Mouse (Mus musculus) stomach, embryonic 16.5 days (tissue): ENCODE data around the gene Usp5. TPM values are rescaled to one million over a fixed set of nuclear protein-coding genes. Genes with fewer than 3 reads are reported as not detected.

Experiments used
- ATAC-seq: fragments of 200-750 bp; cut with Nextera tagmentation; 2 replicates; pipeline ENCODE4 v1.8.0; 2017; ENCODE audit warnings: moderate number of reproducible peaks, moderate TSS enrichment; ENCODE audit not compliant: insufficient read depth, low FRiP score
- H3K27ac ChIP-seq: fragments of 300-500 bp; sonication (generic); 2 replicates; pipeline ENCODE4 v1.5.1; 2014; ENCODE audit warnings: low read length
- H3K27me3 ChIP-seq: fragments of 300-500 bp; sonication (generic); 2 replicates; pipeline ENCODE4 v1.6.1; 2014; ENCODE audit warnings: low read length, control low read depth, mixed read lengths; ENCODE audit not compliant: control insufficient read depth, insufficient read depth
- H3K36me3 ChIP-seq: fragments of 300-500 bp; sonication (generic); 2 replicates; pipeline ENCODE4 v1.6.1; 2014; ENCODE audit warnings: low read length; ENCODE audit not compliant: control insufficient read depth, insufficient read depth
- H3K4me1 ChIP-seq: fragments of 300-500 bp; sonication (generic); 2 replicates; pipeline ENCODE4 v1.6.1; 2014; ENCODE audit warnings: low read length, control low read depth, mixed read lengths; ENCODE audit not compliant: control insufficient read depth, insufficient read depth
- H3K4me2 ChIP-seq: fragments of 300-500 bp; sonication (generic); 2 replicates; pipeline ENCODE4 v1.6.1; 2014; ENCODE audit warnings: low read depth, low read length, mixed read lengths
- H3K4me3 ChIP-seq: fragments of 300-500 bp; sonication (generic); replicated peaks from 2 replicates; pipeline ENCODE4 v1.5.1; 2014; ENCODE audit warnings: mild to moderate bottlenecking, low read length
- H3K9ac ChIP-seq: fragments of 300-500 bp; sonication (generic); 2 replicates; pipeline ENCODE4 v1.6.1; 2014; ENCODE audit warnings: low read length
- H3K9me3 ChIP-seq: fragments of 300-500 bp; sonication (generic); replicated peaks from 2 replicates; pipeline ENCODE4 v1.6.1; 2016; ENCODE audit warnings: low read length, control low read depth; ENCODE audit not compliant: control insufficient read depth
- WGBS: fragments of 180-500 bp; shearing (Covaris S2); extraction: QIAGEN DNeasy Blood & Tissue Kit; methylation state at CpG from one replicate; pipeline ENCODE4 v1.1.7; 2014; 5-methylcytosine and 5-hydroxymethylcytosine counted together
- polyA plus RNA-seq: library from polyadenylated mRNA; unstranded; fragments of >200 nt; fragmentation: Nextera tagmentation; extraction: Ambion mirVana; gene quantifications from 2 replicates; pipeline ENCODE4 v1.2.1, GENCODE M21; 2015

Gene Usp5
- polyA plus RNA-seq, 1 experiment from 2014 or later, result 128 TPM

- Histone ChIP-seq H3K4me1 (peaks cover 14% of the 10 kb centered on the region; the same call in 1 of the 2 replicates), H3K27me3 (peaks cover 10% of the 10 kb centered on the region), H3K9me3 (no peaks in the 10 kb centered on the region), H3K4me3 (peak overlapping the region; percentile 29), H3K36me3 (no peaks in the 10 kb centered on the region), H3K27ac (no peak overlapping the region), H3K4me2 (peak overlapping the region; percentile 42), H3K9ac (peak overlapping the region; percentile 23; the same call in 1 of the 2 replicates)
- WGBS, result 19% methylated on average over 6 of the region's 6 CpGs
- no peak for ATAC-seq
Measured at GRCm38 (mm10) chr6:124782436-124782835, 46.8 kb downstream of the Usp5 start.

GRCm38 (mm10) chr6:124780917-124781316 lies 48.4 kb downstream of the Usp5 start:
- H3K27me3 ChIP-seq, result peaks cover 10% of the 10 kb centered on the region
- H3K4me3 ChIP-seq, result no peak overlapping the region
- 81% methylated on average over 7 of the region's 7 CpGs for WGBS
- H3K9ac ChIP-seq, result no peak overlapping the region
- H3K4me1 ChIP-seq, result peaks cover 14% of the 10 kb centered on the region; the same call in 1 of the 2 replicates
- no peak overlapping the region for H3K27ac ChIP-seq
- H3K36me3 ChIP-seq, result no peaks in the 10 kb centered on the region
- H3K9me3 ChIP-seq, result no peaks in the 10 kb centered on the region
- no peak for ATAC-seq
- no peak overlapping the region for H3K4me2 ChIP-seq

GRCm38 (mm10) chr6:124779984-124780416 lies 49.3 kb downstream of the Usp5 start:
- peaks cover 14% of the 10 kb centered on the region; the same call in 1 of the 2 replicates for H3K4me1 ChIP-seq
- ATAC-seq, result no peak
- peaks cover 10% of the 10 kb centered on the region for H3K27me3 ChIP-seq
- peak overlapping the region; percentile 43 for H3K4me3 ChIP-seq
- peak overlapping the region; percentile 55 for H3K4me2 ChIP-seq
- no peak overlapping the region for H3K27ac ChIP-seq
- no peaks in the 10 kb centered on the region for H3K36me3 ChIP-seq
- WGBS, result 8% methylated on average over 10 of the region's 10 CpGs
- peak overlapping the region; percentile 7; the same call in 1 of the 2 replicates for H3K9ac ChIP-seq
- H3K9me3 ChIP-seq, result no peaks in the 10 kb centered on the region

GRCm38 (mm10) chr6:124779222-124779983 lies 49.9 kb downstream of the Usp5 start, which contains the start of gene Lrrc23:
Lrrc23 (minus strand) TSS chr6:124779727.
- H3K36me3 ChIP-seq, result no peaks in the 10 kb centered on the region
- H3K4me2 ChIP-seq, result peak within 1 kb of the TSS; percentile 55
- H3K4me1 ChIP-seq, result peaks cover 14% of the 10 kb centered on the region; the same call in 1 of the 2 replicates
- no peak; the same call in 1 of the 2 replicates for ATAC-seq
- H3K9me3 ChIP-seq, result no peaks in the 10 kb centered on the region
- peak within 1 kb of the TSS; percentile 43 for H3K4me3 ChIP-seq
- WGBS, result 3% methylated on average over 23 of the region's 23 CpGs
- peaks cover 10% of the 10 kb centered on the region for H3K27me3 ChIP-seq
- H3K9ac ChIP-seq, result peak within 1 kb of the TSS; percentile 7
- no peak within 1 kb of the TSS for H3K27ac ChIP-seq

GRCm38 (mm10) chr6:124770511-124770910 lies 58.8 kb downstream of the Usp5 start:
- no peak overlapping the region for H3K9ac ChIP-seq
- no peak overlapping the region for H3K27ac ChIP-seq
- no peak overlapping the region for H3K4me3 ChIP-seq
- H3K9me3 ChIP-seq, result no peaks in the 10 kb centered on the region
- H3K4me1 ChIP-seq, result peaks cover 15% of the 10 kb centered on the region
- WGBS, result 85% methylated on average over 15 of the region's 15 CpGs
- H3K27me3 ChIP-seq, result no peaks in the 10 kb centered on the region
- ATAC-seq, result no peak
- H3K36me3 ChIP-seq, result no peaks in the 10 kb centered on the region
- no peak overlapping the region for H3K4me2 ChIP-seq

GRCm38 (mm10) chr6:124770013-124770412 lies 59.3 kb downstream of the Usp5 start:
- Histone ChIP-seq H3K27me3 (no peaks in the 10 kb centered on the region), H3K36me3 (no peaks in the 10 kb centered on the region), H3K9me3 (no peaks in the 10 kb centered on the region), H3K4me2 (peak overlapping the region; percentile 94), H3K4me1 (peaks cover 15% of the 10 kb centered on the region), H3K27ac (no peak overlapping the region), H3K9ac (peak overlapping the region; percentile 78), H3K4me3 (peak overlapping the region; percentile 66)
- WGBS, result 64% methylated on average over 7 of the region's 7 CpGs
- no peak for ATAC-seq

GRCm38 (mm10) chr6:124769101-124769765 lies 60.1 kb downstream of the Usp5 start, which contains the start of gene Eno2:
Eno2 (minus strand) TSS chr6:124769673.
- Histone ChIP-seq H3K27me3 (no peaks in the 10 kb centered on the region), H3K4me2 (peak within 1 kb of the TSS; percentile 94), H3K9ac (peak within 1 kb of the TSS; percentile 78), H3K27ac (no peak within 1 kb of the TSS), H3K36me3 (no peaks in the 10 kb centered on the region), H3K4me3 (peak within 1 kb of the TSS; percentile 66), H3K9me3 (no peaks in the 10 kb centered on the region), H3K4me1 (peaks cover 15% of the 10 kb centered on the region)
- peak; percentile 70 for ATAC-seq
- 1% methylated on average over 50 of the region's 54 CpGs for WGBS

GRCm38 (mm10) chr6:124768704-124769044 lies 60.6 kb downstream of the Usp5 start:
- H3K27ac ChIP-seq, result no peak overlapping the region

More at GRCm38 (mm10) chr6:124768704-124769044, 60.6 kb downstream of the Usp5 start:
- Histone ChIP-seq H3K4me1 (peaks cover 15% of the 10 kb centered on the region), H3K36me3 (no peaks in the 10 kb centered on the region), H3K4me2 (peak overlapping the region; percentile 94), H3K9ac (peak overlapping the region; percentile 78), H3K27me3 (no peaks in the 10 kb centered on the region), H3K4me3 (peak overlapping the region; percentile 66), H3K9me3 (no peaks in the 10 kb centered on the region)
- no peak for ATAC-seq
- 11% methylated on average over 9 of the region's 9 CpGs for WGBS
